Mouse (Mus musculus): ENCODE measurements around the gene Nudt17. TPM values are rescaled to one million over a fixed set of nuclear protein-coding genes. Genes with fewer than 3 reads are reported as not detected.

Nudt17 gene
- polyA plus RNA-seq, 1 experiment from 2014 or later: 9.3 TPM

- 37% methylated on average over 17 of the region's 17 CpGs for WGBS (ENCODE audit: insufficient replicate concordance)
- no peak for ATAC-seq (replicated peaks; ENCODE audit: insufficient number of reproducible peaks, low FRiP score, low TSS enrichment)
- Histone ChIP-seq H3K27ac (ENCODE audit: low read depth, low read length) (no peak overlapping the region), H3K36me3 (ENCODE audit: control insufficient read depth, insufficient read depth, low read length) (no peaks in the 10 kb centered on the region), H3K4me2 (peak overlapping the region; percentile 74), H3K4me3 (ENCODE audit: low read depth, low read length) (peak overlapping the region; percentile 38), H3K27me3 (ENCODE audit: control insufficient read depth, insufficient read depth, low read length) (peaks cover 39% of the 10 kb centered on the region), H3K9ac (ENCODE audit: low read depth, low read length) (peak overlapping the region; percentile 54; the same call in 1 of the 2 replicates), H3K9me3 (replicated peaks; ENCODE audit: control insufficient read depth, low read length) (no peaks in the 10 kb centered on the region), H3K4me1 (ENCODE audit: control insufficient read depth, insufficient read depth, low read length) (peaks cover 8% of the 10 kb centered on the region; the same call in 1 of the 2 replicates)
Observed at GRCm38 (mm10) chr3:96684151-96684821, 24.1 kb downstream of the Nudt17 start.

DNA sequence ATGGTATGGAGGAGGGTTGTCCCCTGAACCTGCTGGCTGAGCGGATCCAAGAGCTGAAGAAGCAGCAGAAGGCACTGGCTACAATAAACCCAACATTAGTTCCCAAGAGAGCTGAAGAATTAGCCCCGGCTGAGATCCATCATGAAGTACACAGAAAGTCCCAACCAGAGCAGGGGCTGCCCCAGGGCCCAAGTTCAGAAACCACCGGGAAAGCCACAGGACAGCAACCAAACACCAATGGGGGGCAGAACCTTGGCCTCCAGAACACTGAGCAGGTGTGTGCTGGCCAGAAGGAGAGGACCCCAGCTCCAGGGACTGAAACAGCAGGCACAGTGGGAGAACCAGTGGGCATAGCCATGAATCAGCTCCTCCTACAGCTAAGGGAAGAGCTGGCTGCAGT, 24.9 kb downstream of the Nudt17 start:
- H3K4me3 ChIP-seq (ENCODE audit: low read depth, low read length): no peak overlapping the region
- H3K27me3 ChIP-seq (ENCODE audit: control insufficient read depth, insufficient read depth, low read length): peaks cover 39% of the 10 kb centered on the region
- ATAC-seq (replicated peaks; ENCODE audit: insufficient number of reproducible peaks, low FRiP score, low TSS enrichment): no peak
- no peaks in the 10 kb centered on the region for H3K36me3 ChIP-seq (ENCODE audit: control insufficient read depth, insufficient read depth, low read length)
- no peak overlapping the region for H3K4me2 ChIP-seq
- H3K4me1 ChIP-seq (ENCODE audit: control insufficient read depth, insufficient read depth, low read length): peaks cover 11% of the 10 kb centered on the region; the same call in 1 of the 2 replicates
- no peak overlapping the region for H3K9ac ChIP-seq (ENCODE audit: low read depth, low read length)
- no peak overlapping the region for H3K27ac ChIP-seq (ENCODE audit: low read depth, low read length)
- no peaks in the 10 kb centered on the region for H3K9me3 ChIP-seq (replicated peaks; ENCODE audit: control insufficient read depth, low read length)
- WGBS (ENCODE audit: insufficient replicate concordance): 77% methylated on average over 3 of the region's 3 CpGs

DNA sequence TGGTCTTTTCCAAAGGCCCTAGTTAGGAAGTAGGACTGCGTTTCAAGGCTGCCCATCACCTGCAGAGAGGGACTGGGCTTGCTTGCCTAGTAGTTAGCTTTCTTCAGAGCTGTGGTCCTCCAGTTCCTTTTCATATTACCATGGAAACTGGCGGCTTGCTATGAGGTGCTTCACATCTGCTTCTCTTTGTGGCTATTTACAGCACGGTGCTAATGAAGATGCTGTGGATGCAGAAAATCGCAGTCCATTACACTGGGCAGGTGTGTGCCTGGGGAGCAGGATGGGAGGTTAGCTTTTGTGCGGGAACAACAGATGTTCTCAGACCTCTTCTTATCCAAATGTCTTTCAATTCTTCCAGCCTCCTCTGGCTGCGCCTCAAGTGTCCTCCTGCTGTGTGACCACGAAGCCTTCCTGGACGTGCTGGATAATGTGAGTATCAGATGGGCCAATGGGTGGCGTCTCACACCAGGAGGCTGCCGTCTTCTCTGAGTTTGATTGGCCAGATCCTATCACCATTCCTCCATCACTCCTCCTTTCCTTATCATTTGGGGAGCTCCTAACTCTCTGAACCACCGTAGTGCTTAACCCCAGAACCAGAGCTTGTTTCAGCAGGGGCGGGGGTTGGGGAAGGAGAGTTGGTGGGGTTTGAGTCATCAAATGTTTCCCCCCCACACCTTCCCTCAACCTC, 27.9 kb downstream of the Nudt17 start:
- Histone ChIP-seq H3K4me3 (ENCODE audit: low read depth, low read length) (no peak overlapping the region), H3K4me2 (no peak overlapping the region), H3K4me1 (ENCODE audit: control insufficient read depth, insufficient read depth, low read length) (peaks cover 11% of the 10 kb centered on the region; the same call in 1 of the 2 replicates), H3K27me3 (ENCODE audit: control insufficient read depth, insufficient read depth, low read length) (peaks cover 36% of the 10 kb centered on the region), H3K27ac (ENCODE audit: low read depth, low read length) (no peak overlapping the region), H3K9me3 (replicated peaks; ENCODE audit: control insufficient read depth, low read length) (no peaks in the 10 kb centered on the region), H3K36me3 (ENCODE audit: control insufficient read depth, insufficient read depth, low read length) (no peaks in the 10 kb centered on the region), H3K9ac (ENCODE audit: low read depth, low read length) (no peak overlapping the region)
- WGBS (ENCODE audit: insufficient replicate concordance): 19% methylated on average over 12 of the region's 12 CpGs
- no peak for ATAC-seq (replicated peaks; ENCODE audit: insufficient number of reproducible peaks, low FRiP score, low TSS enrichment)

- Histone ChIP-seq H3K36me3 (ENCODE audit: control insufficient read depth, insufficient read depth, low read length) (no peaks in the 10 kb centered on the region), H3K27me3 (ENCODE audit: control insufficient read depth, insufficient read depth, low read length) (peaks cover 29% of the 10 kb centered on the region), H3K4me3 (ENCODE audit: low read depth, low read length) (no peak overlapping the region), H3K9ac (ENCODE audit: low read depth, low read length) (no peak overlapping the region), H3K4me1 (ENCODE audit: control insufficient read depth, insufficient read depth, low read length) (0 out of 2 replicates have a peak, but pooled peaks cover 5% of the 10 kb centered on the region), H3K9me3 (replicated peaks; ENCODE audit: control insufficient read depth, low read length) (no peaks in the 10 kb centered on the region), H3K4me2 (no peak overlapping the region), H3K27ac (ENCODE audit: low read depth, low read length) (no peak overlapping the region)
- 9% methylated on average over 5 of the region's 5 CpGs for WGBS (ENCODE audit: insufficient replicate concordance)
- no peak for ATAC-seq (replicated peaks; ENCODE audit: insufficient number of reproducible peaks, low FRiP score, low TSS enrichment)
Observed at GRCm38 (mm10) chr3:96679159-96679674, 29.1 kb downstream of the Nudt17 start.

- WGBS (ENCODE audit: insufficient replicate concordance): 64% methylated on average over 7 of the region's 7 CpGs
- no peaks in the 10 kb centered on the region for H3K9me3 ChIP-seq (replicated peaks; ENCODE audit: control insufficient read depth, low read length)
- no peak for ATAC-seq (replicated peaks; ENCODE audit: insufficient number of reproducible peaks, low FRiP score, low TSS enrichment)
Observed at GRCm38 (mm10) chr3:96678456-96678855, 29.9 kb downstream of the Nudt17 start.

DNA sequence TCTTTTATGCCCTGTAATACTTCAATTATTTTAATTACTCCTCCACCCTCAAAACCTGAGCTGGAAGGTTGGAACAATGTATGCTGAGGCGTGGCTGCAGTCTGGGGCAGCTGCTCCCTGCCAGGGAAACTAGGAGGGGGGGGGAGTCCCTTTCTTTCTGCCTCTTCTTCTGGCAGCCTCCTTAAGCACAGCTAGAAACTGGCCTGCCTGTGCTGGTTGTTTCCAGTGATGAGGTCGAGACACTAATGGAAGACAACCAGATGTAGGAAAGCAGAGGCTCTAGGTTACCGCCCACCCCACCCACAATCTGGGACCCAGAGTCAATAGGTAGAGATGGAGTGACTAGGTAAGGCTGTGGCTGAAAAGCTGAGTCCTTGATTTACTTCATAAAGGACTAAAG, 32.7 kb downstream of the Nudt17 start:
- H3K4me1 ChIP-seq (ENCODE audit: control insufficient read depth, insufficient read depth, low read length): 0 out of 2 replicates have a peak, but pooled peaks cover 5% of the 10 kb centered on the region
- H3K9ac ChIP-seq (ENCODE audit: low read depth, low read length): no peak overlapping the region
- H3K36me3 ChIP-seq (ENCODE audit: control insufficient read depth, insufficient read depth, low read length): no peaks in the 10 kb centered on the region
- H3K27me3 ChIP-seq (ENCODE audit: control insufficient read depth, insufficient read depth, low read length): peaks cover 14% of the 10 kb centered on the region
- H3K4me3 ChIP-seq (ENCODE audit: low read depth, low read length): no peak overlapping the region
- no peak overlapping the region for H3K4me2 ChIP-seq
- no peak for ATAC-seq (replicated peaks; ENCODE audit: insufficient number of reproducible peaks, low FRiP score, low TSS enrichment)
- no peak overlapping the region for H3K27ac ChIP-seq (ENCODE audit: low read depth, low read length)
- WGBS (ENCODE audit: insufficient replicate concordance): 64% methylated on average over 3 of the region's 3 CpGs
- H3K9me3 ChIP-seq (replicated peaks; ENCODE audit: control insufficient read depth, low read length): no peaks in the 10 kb centered on the region

More at GRCm38 (mm10) chr3:96678456-96678855, 29.9 kb downstream of the Nudt17 start:
- Histone ChIP-seq H3K4me2 (no peak overlapping the region), H3K36me3 (ENCODE audit: control insufficient read depth, insufficient read depth, low read length) (no peaks in the 10 kb centered on the region), H3K4me3 (ENCODE audit: low read depth, low read length) (no peak overlapping the region), H3K27ac (ENCODE audit: low read depth, low read length) (no peak overlapping the region), H3K4me1 (ENCODE audit: control insufficient read depth, insufficient read depth, low read length) (0 out of 2 replicates have a peak, but pooled peaks cover 5% of the 10 kb centered on the region), H3K27me3 (ENCODE audit: control insufficient read depth, insufficient read depth, low read length) (peaks cover 21% of the 10 kb centered on the region), H3K9ac (ENCODE audit: low read depth, low read length) (no peak overlapping the region)

- H3K4me1 ChIP-seq (ENCODE audit: control insufficient read depth, insufficient read depth, low read length): 0 out of 2 replicates have a peak, but pooled peaks cover 7% of the 10 kb centered on the region
- ATAC-seq (replicated peaks; ENCODE audit: insufficient number of reproducible peaks, low FRiP score, low TSS enrichment): no peak
- H3K4me3 ChIP-seq (ENCODE audit: low read depth, low read length): no peak overlapping the region
- H3K27me3 ChIP-seq (ENCODE audit: control insufficient read depth, insufficient read depth, low read length): peaks cover 9% of the 10 kb centered on the region
- no peak overlapping the region for H3K9ac ChIP-seq (ENCODE audit: low read depth, low read length)
- no peaks in the 10 kb centered on the region for H3K9me3 ChIP-seq (replicated peaks; ENCODE audit: control insufficient read depth, low read length)
- no peak overlapping the region for H3K4me2 ChIP-seq
- no peaks in the 10 kb centered on the region for H3K36me3 ChIP-seq (ENCODE audit: control insufficient read depth, insufficient read depth, low read length)
- H3K27ac ChIP-seq (ENCODE audit: low read depth, low read length): no peak overlapping the region
- 81% methylated on average over 3 of the region's 3 CpGs for WGBS (ENCODE audit: insufficient replicate concordance)
Observed at GRCm38 (mm10) chr3:96675171-96675570, 33.2 kb downstream of the Nudt17 start.

DNA sequence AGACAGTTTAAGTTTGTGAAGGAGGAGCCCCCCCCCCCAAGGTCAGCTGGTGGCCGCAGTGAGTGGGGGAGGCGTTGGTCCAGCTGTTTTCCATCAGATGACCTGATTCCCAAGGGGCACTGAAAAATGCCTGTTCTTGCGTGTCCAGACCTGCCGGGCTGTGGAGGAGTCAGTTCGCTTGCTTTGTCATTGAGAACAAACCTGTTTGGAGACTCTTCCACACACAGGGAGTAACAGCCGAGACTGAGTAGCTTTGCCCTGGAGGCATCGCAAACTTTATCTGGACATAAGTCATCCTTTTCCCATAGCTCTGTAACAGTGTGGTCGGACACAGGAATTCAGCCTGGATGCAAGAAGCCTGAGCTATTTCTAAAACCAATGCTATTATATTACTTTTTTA, 33.9 kb downstream of the Nudt17 start:
- Histone ChIP-seq H3K9ac (ENCODE audit: low read depth, low read length) (no peak overlapping the region), H3K9me3 (replicated peaks; ENCODE audit: control insufficient read depth, low read length) (no peaks in the 10 kb centered on the region), H3K36me3 (ENCODE audit: control insufficient read depth, insufficient read depth, low read length) (no peaks in the 10 kb centered on the region), H3K4me2 (no peak overlapping the region), H3K4me3 (ENCODE audit: low read depth, low read length) (no peak overlapping the region), H3K27ac (ENCODE audit: low read depth, low read length) (no peak overlapping the region), H3K4me1 (ENCODE audit: control insufficient read depth, insufficient read depth, low read length) (0 out of 2 replicates have a peak, but pooled peaks cover 7% of the 10 kb centered on the region), H3K27me3 (ENCODE audit: control insufficient read depth, insufficient read depth, low read length) (peaks cover 4% of the 10 kb centered on the region)
- WGBS (ENCODE audit: insufficient replicate concordance): 56% methylated on average over 8 of the region's 8 CpGs
- ATAC-seq (replicated peaks; ENCODE audit: insufficient number of reproducible peaks, low FRiP score, low TSS enrichment): no peak
